Mouse (Mus musculus) heart, postnatal 25 days (tissue): ENCODE measurements around the gene Slc46a3. TPM values are rescaled to one million over a fixed set of nuclear protein-coding genes. Genes with fewer than 3 reads are reported as not detected.
"Not testable (repeated sequence)": the region's sequence is repeated elsewhere in the genome, so short reads cannot be mapped to it uniquely, and the experiment has no call there.

Source experiments
- DNase-seq: peaks from one replicate; pipeline ENCODE4 v3.0.0; 2022; ENCODE audit warnings: low spot score
- intact Hi-C: fragments of 180-260 bp; cut with DNase I; formaldehyde crosslinking; loops from one replicate; pipeline ENCODE4 v1.15.1; 2025
- total RNA-seq, 2 experiments: library from RNA; stranded (reverse); gene quantifications; 2 replicates each; pipeline ENCODE4 v1.2.3; 2021

The Slc46a3 gene
- total RNA-seq, 2 experiments from 2014 or later = 11.7 to 12.7 TPM

- intact Hi-C loops = no loop called here
- DNase-seq = no peak
Measured at GRCm38 (mm10) chr5:147898254-147898653, 3.6 kb upstream of the Slc46a3 start.

- DNase-seq, intact Hi-C loops: not testable (repeated sequence)
Measured at GRCm38 (mm10) chr5:147896501-147896900, 1.9 kb upstream of the Slc46a3 start.

GRCm38 (mm10) chr5:147895436-147896198 lies 1.0 kb upstream of the Slc46a3 start:
- DNase-seq = no peak
- intact Hi-C loops = no loop called here

GRCm38 (mm10) chr5:147893766-147894454 lies 705 bp downstream of the Slc46a3 start:
- intact Hi-C loops = no loop called here
- no peak for DNase-seq

- intact Hi-C loops = no loop called here
- no peak for DNase-seq
Measured at GRCm38 (mm10) chr5:147893143-147893542, 1.5 kb downstream of the Slc46a3 start.

GRCm38 (mm10) chr5:147892735-147893134 lies 1.9 kb downstream of the Slc46a3 start:
- intact Hi-C loops = no loop called here
- DNase-seq = no peak

GRCm38 (mm10) chr5:147888313-147889297 lies 6.0 kb downstream of the Slc46a3 start:
- intact Hi-C loops = no loop called here
- no peak for DNase-seq

GRCm38 (mm10) chr5:147883581-147883980 lies 11.0 kb downstream of the Slc46a3 start:
- intact Hi-C loops = no loop called here
- DNase-seq = no peak

- intact Hi-C loops = no loop called here
- DNase-seq = no peak
Measured at GRCm38 (mm10) chr5:147879971-147880682, 14.5 kb downstream of the Slc46a3 start.

GRCm38 (mm10) chr5:147877520-147877919 lies 17.1 kb downstream of the Slc46a3 start:
- intact Hi-C loops = no loop called here
- DNase-seq = no peak

GRCm38 (mm10) chr5:147875210-147875609 lies 19.4 kb downstream of the Slc46a3 start:
- DNase-seq = no peak
- intact Hi-C loops = no loop called here

GRCm38 (mm10) chr5:147874491-147875065 lies 20.0 kb downstream of the Slc46a3 start:
- DNase-seq = no peak
- intact Hi-C loops = no loop called here

- DNase-seq = no peak
- intact Hi-C loops = no loop called here
Measured at GRCm38 (mm10) chr5:147871091-147871820, 23.4 kb downstream of the Slc46a3 start.

- DNase-seq = no peak
- intact Hi-C loops = no loop called here
Measured at GRCm38 (mm10) chr5:147870296-147870695, 24.3 kb downstream of the Slc46a3 start.

GRCm38 (mm10) chr5:147869568-147869967 lies 25.0 kb downstream of the Slc46a3 start:
- intact Hi-C loops = loop anchor here (5.0 kb wide), 3 partner anchors 43 to 73 kb away; no protein-coding TSS in a partner anchor

GRCm38 (mm10) chr5:147868674-147869073 lies 25.9 kb downstream of the Slc46a3 start:
- intact Hi-C loops = loop anchor here (5.0 kb wide), 3 partner anchors 44 to 74 kb away; no protein-coding TSS in a partner anchor
- no peak for DNase-seq

More at GRCm38 (mm10) chr5:147869568-147869967, 25.0 kb downstream of the Slc46a3 start:
- DNase-seq = no peak

GRCm38 (mm10) chr5:147860449-147861261 lies 34.0 kb downstream of the Slc46a3 start, which contains the start of gene Pomp:
TSS of gene Pomp (plus strand) at chr5:147860461.
- intact Hi-C loops = no loop called here
- peak; percentile 86 for DNase-seq
